Mouse (Mus musculus) neural tube, embryonic 12.5 days (tissue): Measurements from ENCODE around the gene Ccnd1. TPM values are rescaled to one million over a fixed set of nuclear protein-coding genes. Genes with fewer than 3 reads are reported as not detected.
"Not testable (repeated sequence)": the region's sequence is repeated elsewhere in the genome, so short reads cannot be mapped to it uniquely, and the experiment has no call there.

Source experiments
- ATAC-seq: fragments of 200-750 bp; cut with Nextera tagmentation; 2 replicates; pipeline ENCODE4 v1.8.0; 2017; ENCODE audit warnings: low read depth, mild to moderate bottlenecking, moderate TSS enrichment, moderate library complexity; ENCODE audit not compliant: low FRiP score
- H3K27ac ChIP-seq: fragments of 300-500 bp; sonication (generic); 2 replicates; pipeline ENCODE4 v1.5.1; 2016
- H3K27me3 ChIP-seq: fragments of 300-500 bp; sonication (generic); replicated peaks from 2 replicates; pipeline ENCODE4 v1.6.1; 2016; ENCODE audit warnings: mild to moderate bottlenecking
- H3K36me3 ChIP-seq: fragments of 300-500 bp; sonication (generic); 2 replicates; pipeline ENCODE4 v1.6.1; 2016; ENCODE audit warnings: mild to moderate bottlenecking
- H3K4me1 ChIP-seq: fragments of 300-500 bp; sonication (generic); 2 replicates; pipeline ENCODE4 v1.6.1; 2016
- H3K4me2 ChIP-seq: fragments of 300-500 bp; sonication (generic); replicated peaks from 2 replicates; pipeline ENCODE4 v1.6.1; 2016; ENCODE audit warnings: mild to moderate bottlenecking
- H3K4me3 ChIP-seq: fragments of 300-500 bp; sonication (generic); 2 replicates; pipeline ENCODE4 v1.5.1; 2016
- H3K9ac ChIP-seq: fragments of 300-500 bp; sonication (generic); 2 replicates; pipeline ENCODE4 v1.6.1; 2016; ENCODE audit warnings: mild to moderate bottlenecking
- H3K9me3 ChIP-seq: fragments of 300-500 bp; sonication (generic); 2 replicates; pipeline ENCODE4 v1.6.1; 2016; ENCODE audit warnings: mild to moderate bottlenecking
- WGBS: fragments of 180-500 bp; shearing (Covaris S2); methylation state at CpG from one replicate; pipeline ENCODE4 v1.1.7; 2016; 5-methylcytosine and 5-hydroxymethylcytosine counted together
- polyA plus RNA-seq: library from polyadenylated mRNA; unstranded; fragments of >200 nt; fragmentation: Nextera tagmentation; extraction: Ambion mirVana; gene quantifications from 2 replicates; pipeline ENCODE4 v1.2.1, GENCODE M21; 2016

Ccnd1 gene
- polyA plus RNA-seq, 1 experiment from 2014 or later: 140 TPM

- Histone ChIP-seq H3K9ac (no peak overlapping the region), H3K4me2 (no peak overlapping the region), H3K4me1 (peaks cover 10% of the 10 kb centered on the region), H3K36me3 (peaks cover 47% of the 10 kb centered on the region), H3K4me3 (no peak overlapping the region), H3K9me3 (no peaks in the 10 kb centered on the region), H3K27me3 (no peaks in the 10 kb centered on the region), H3K27ac (no peak overlapping the region)
- 78% methylated on average over 1 of the region's 1 CpGs for WGBS
- no peak for ATAC-seq
Observed at GRCm38 (mm10) chr7:144918823-144919222, 20.9 kb downstream of the Ccnd1 start.

- Histone ChIP-seq H3K27me3 (no peaks in the 10 kb centered on the region), H3K4me1 (peaks cover 10% of the 10 kb centered on the region), H3K4me2 (peak within 1 kb of the TSS; percentile 95), H3K9ac (peak within 1 kb of the TSS; percentile 78), H3K4me3 (peak within 1 kb of the TSS; percentile 79), H3K27ac (peak within 1 kb of the TSS; percentile 79), H3K9me3 (no peaks in the 10 kb centered on the region), H3K36me3 (peaks cover 28% of the 10 kb centered on the region)
- 1% methylated on average over 55 of the region's 55 CpGs for WGBS
- ATAC-seq: peak; percentile 90
Observed at GRCm38 (mm10) chr7:144914948-144915750, 24.6 kb downstream of the Ccnd1 start, which contains the start of gene LTO1. Gene LTO1 (plus strand): TSS chr7:144915100.

GRCm38 (mm10) chr7:144914296-144914947 lies 25.3 kb downstream of the Ccnd1 start:
- Histone ChIP-seq H3K27me3 (no peaks in the 10 kb centered on the region; the same call in 1 of the 2 replicates), H3K4me1 (peaks cover 10% of the 10 kb centered on the region), H3K4me2 (peak overlapping the region; percentile 95), H3K9me3 (no peaks in the 10 kb centered on the region), H3K27ac (no peak overlapping the region), H3K36me3 (peaks cover 21% of the 10 kb centered on the region), H3K9ac (peak overlapping the region; percentile 78; the same call in 1 of the 2 replicates), H3K4me3 (peak overlapping the region; percentile 79)
- ATAC-seq: peak; percentile 90
- 9% methylated on average over 17 of the region's 17 CpGs for WGBS

GRCm38 (mm10) chr7:144912897-144913296 lies 26.8 kb downstream of the Ccnd1 start:
- Histone ChIP-seq H3K4me1 (peaks cover 10% of the 10 kb centered on the region), H3K4me3 (no peak overlapping the region), H3K9me3 (no peaks in the 10 kb centered on the region), H3K36me3 (peaks cover 8% of the 10 kb centered on the region), H3K27ac (no peak overlapping the region), H3K4me2 (no peak overlapping the region), H3K27me3 (no peaks in the 10 kb centered on the region; the same call in 1 of the 2 replicates), H3K9ac (no peak overlapping the region)
- no peak for ATAC-seq
- WGBS: 59% methylated on average over 4 of the region's 4 CpGs

- Histone ChIP-seq H3K4me1 (peaks cover 13% of the 10 kb centered on the region), H3K4me3 (no peak overlapping the region), H3K27ac (no peak overlapping the region), H3K36me3 (no peaks in the 10 kb centered on the region), H3K4me2 (no peak overlapping the region), H3K9ac (no peak overlapping the region), H3K27me3 (no peaks in the 10 kb centered on the region; the same call in 1 of the 2 replicates), H3K9me3 (no peaks in the 10 kb centered on the region)
- WGBS: 84% methylated on average over 1 of the region's 1 CpGs
- no peak for ATAC-seq
Observed at GRCm38 (mm10) chr7:144911121-144911520, 28.6 kb downstream of the Ccnd1 start.

GRCm38 (mm10) chr7:144908705-144909104 lies 31.0 kb downstream of the Ccnd1 start:
- Histone ChIP-seq H3K9ac (no peak overlapping the region), H3K9me3 (no peaks in the 10 kb centered on the region), H3K4me3 (no peak overlapping the region), H3K36me3 (no peaks in the 10 kb centered on the region), H3K27me3 (no peaks in the 10 kb centered on the region; the same call in 1 of the 2 replicates), H3K4me1 (peaks cover 4% of the 10 kb centered on the region; the same call in 1 of the 2 replicates), H3K27ac (no peak overlapping the region), H3K4me2 (no peak overlapping the region)
- WGBS: 38% methylated on average over 7 of the region's 7 CpGs
- no peak; the same call in 1 of the 2 replicates for ATAC-seq

- WGBS: 14% methylated on average over 8 of the region's 8 CpGs
- H3K36me3 ChIP-seq: no peaks in the 10 kb centered on the region
- ATAC-seq: no peak
- no peak overlapping the region for H3K4me2 ChIP-seq
- no peak overlapping the region for H3K4me3 ChIP-seq
- no peak overlapping the region for H3K27ac ChIP-seq
- no peaks in the 10 kb centered on the region; the same call in 1 of the 2 replicates for H3K27me3 ChIP-seq
- peaks cover 4% of the 10 kb centered on the region; the same call in 1 of the 2 replicates for H3K4me1 ChIP-seq
- H3K9me3 ChIP-seq: no peaks in the 10 kb centered on the region
- no peak overlapping the region for H3K9ac ChIP-seq
Observed at GRCm38 (mm10) chr7:144907793-144908192, 31.9 kb downstream of the Ccnd1 start.

- H3K9me3 ChIP-seq: no peaks in the 10 kb centered on the region
- H3K27ac ChIP-seq: no peak overlapping the region
- no peak overlapping the region for H3K4me3 ChIP-seq
- no peaks in the 10 kb centered on the region for H3K36me3 ChIP-seq
- WGBS: 11% methylated on average over 28 of the region's 28 CpGs
- no peaks in the 10 kb centered on the region; the same call in 1 of the 2 replicates for H3K27me3 ChIP-seq
- peaks cover 4% of the 10 kb centered on the region; the same call in 1 of the 2 replicates for H3K4me1 ChIP-seq
- H3K4me2 ChIP-seq: peak overlapping the region; percentile 48
- peak; percentile 33; the same call in 1 of the 2 replicates for ATAC-seq
- no peak overlapping the region for H3K9ac ChIP-seq
Observed at GRCm38 (mm10) chr7:144906708-144907397, 32.9 kb downstream of the Ccnd1 start.

GRCm38 (mm10) chr7:144905514-144905913 lies 34.2 kb downstream of the Ccnd1 start:
- H3K4me2 ChIP-seq, ATAC-seq, H3K4me3 ChIP-seq, H3K27ac ChIP-seq, H3K4me1 ChIP-seq, H3K9ac ChIP-seq, H3K27me3 ChIP-seq, H3K9me3 ChIP-seq, H3K36me3 ChIP-seq: not testable (repeated sequence)
- 89% methylated on average over 3 of the region's 3 CpGs for WGBS

- peak overlapping the region; percentile 81 for H3K4me2 ChIP-seq
- peak overlapping the region; percentile 49; the same call in 1 of the 2 replicates for H3K4me3 ChIP-seq
- WGBS: 38% methylated on average over 6 of the region's 6 CpGs
- no peaks in the 10 kb centered on the region for H3K36me3 ChIP-seq
- peaks cover 41% of the 10 kb centered on the region for H3K4me1 ChIP-seq
- H3K27ac ChIP-seq: no peak overlapping the region
- ATAC-seq: no peak
- peaks cover 32% of the 10 kb centered on the region for H3K27me3 ChIP-seq
- H3K9ac ChIP-seq: no peak overlapping the region
- no peaks in the 10 kb centered on the region for H3K9me3 ChIP-seq
Observed at GRCm38 (mm10) chr7:144898506-144898905, 41.2 kb downstream of the Ccnd1 start.

GRCm38 (mm10) chr7:144896294-144897218 lies 43.2 kb downstream of the Ccnd1 start, which contains the start of gene Fgf15:
Gene Fgf15 (plus strand): TSS chr7:144896531.
- Histone ChIP-seq H3K4me3 (peak within 1 kb of the TSS; percentile 49), H3K9me3 (no peaks in the 10 kb centered on the region), H3K27ac (no peak within 1 kb of the TSS; the same call in 1 of the 2 replicates), H3K36me3 (no peaks in the 10 kb centered on the region), H3K4me2 (peak within 1 kb of the TSS; percentile 81), H3K4me1 (peaks cover 41% of the 10 kb centered on the region), H3K27me3 (peaks cover 32% of the 10 kb centered on the region), H3K9ac (peak within 1 kb of the TSS; percentile 59)
- WGBS: under 1% methylated on average over 65 of the region's 65 CpGs
- peak; percentile 14 for ATAC-seq
